Mouse (Mus musculus) embryonic fibroblast, embryonic 13.5 days (primary cell): Measurements from ENCODE around the gene Ube2s. TPM values are rescaled to one million over a fixed set of nuclear protein-coding genes. Genes with fewer than 3 reads are reported as not detected.

Source experiments
- H3K27ac ChIP-seq: 2 replicates; pipeline ENCODE4 v1.5.1; 2012; ENCODE audit warnings: low read length, control low read depth, inconsistent platforms; ENCODE audit not compliant: insufficient read depth
- H3K4me1 ChIP-seq: 2 replicates; pipeline ENCODE4 v1.6.1; 2011; ENCODE audit warnings: low read length; ENCODE audit not compliant: control insufficient read depth, insufficient read depth
- H3K4me3 ChIP-seq: 2 replicates; pipeline ENCODE4 v1.5.1; 2011; ENCODE audit warnings: mild to moderate bottlenecking, control low read depth, low read length; ENCODE audit not compliant: insufficient read depth
- CTCF ChIP-seq: IDR thresholded peaks from 2 replicates; pipeline ENCODE4 v1.5.1; 2011; ENCODE audit warnings: mild to moderate bottlenecking, control low read depth, low read length, moderate library complexity, borderline replicate concordance; ENCODE audit not compliant: insufficient read depth
- POLR2A ChIP-seq: IDR thresholded peaks from 2 replicates; pipeline ENCODE4 v1.6.1; 2011; ENCODE audit warnings: low read depth, mild to moderate bottlenecking, control low read depth, low read length, moderate library complexity
- polyA plus RNA-seq: library from polyadenylated mRNA; stranded (reverse); fragments of >200 nt; gene quantifications from 2 replicates; pipeline ENCODE4 v1.2.4, GENCODE M21; 2011; ENCODE audit warnings: low read depth; ENCODE audit not compliant: missing spikeins, insufficient read length

Gene Ube2s
- polyA plus RNA-seq, 1 experiment, result 191 TPM

DNA sequence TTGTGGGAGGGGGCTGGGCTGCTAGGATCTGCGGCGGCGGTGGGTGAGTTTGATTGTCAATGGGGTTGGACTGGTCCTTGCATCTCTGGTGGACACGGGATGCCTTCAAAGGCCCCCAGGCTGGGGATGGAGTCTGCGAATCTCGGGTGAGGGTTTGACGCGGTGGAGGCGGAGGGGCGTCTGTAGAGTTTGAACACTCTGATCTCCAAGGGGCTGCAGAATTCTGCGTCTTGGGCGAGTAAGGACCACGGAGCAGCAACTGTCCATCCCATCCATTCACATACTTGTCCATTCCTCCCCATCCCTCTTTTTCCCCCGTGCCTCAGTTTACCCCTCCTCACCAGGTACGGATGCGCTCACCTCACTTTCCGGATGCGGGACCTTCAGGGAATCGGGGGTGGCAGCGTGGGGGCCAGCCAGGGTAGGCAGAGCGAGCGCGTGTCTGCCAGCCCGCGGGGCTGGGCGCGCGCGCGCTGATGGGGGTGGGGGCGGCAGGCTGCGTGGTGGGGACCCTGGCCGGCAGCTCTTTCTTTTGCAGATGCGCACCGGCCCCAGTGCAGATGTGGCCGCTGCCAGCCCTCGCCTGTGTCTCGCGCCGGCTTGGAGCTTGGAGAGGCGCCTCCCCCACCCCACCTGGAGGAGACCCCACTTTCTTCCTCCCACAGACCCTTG is 32.0 kb upstream of the Ube2s start, which contains the start of gene Shisa7:
Gene Shisa7, minus strand, starts transcription at position 452 of the 672 bp plus-strand sequence.
- TF ChIP-seq CTCF (no peak), POLR2A (no peak)
- no peak within 1 kb of the TSS for H3K27ac ChIP-seq
- no peaks in the 10 kb centered on the region for H3K4me1 ChIP-seq
- H3K4me3 ChIP-seq, result no peak within 1 kb of the TSS

DNA sequence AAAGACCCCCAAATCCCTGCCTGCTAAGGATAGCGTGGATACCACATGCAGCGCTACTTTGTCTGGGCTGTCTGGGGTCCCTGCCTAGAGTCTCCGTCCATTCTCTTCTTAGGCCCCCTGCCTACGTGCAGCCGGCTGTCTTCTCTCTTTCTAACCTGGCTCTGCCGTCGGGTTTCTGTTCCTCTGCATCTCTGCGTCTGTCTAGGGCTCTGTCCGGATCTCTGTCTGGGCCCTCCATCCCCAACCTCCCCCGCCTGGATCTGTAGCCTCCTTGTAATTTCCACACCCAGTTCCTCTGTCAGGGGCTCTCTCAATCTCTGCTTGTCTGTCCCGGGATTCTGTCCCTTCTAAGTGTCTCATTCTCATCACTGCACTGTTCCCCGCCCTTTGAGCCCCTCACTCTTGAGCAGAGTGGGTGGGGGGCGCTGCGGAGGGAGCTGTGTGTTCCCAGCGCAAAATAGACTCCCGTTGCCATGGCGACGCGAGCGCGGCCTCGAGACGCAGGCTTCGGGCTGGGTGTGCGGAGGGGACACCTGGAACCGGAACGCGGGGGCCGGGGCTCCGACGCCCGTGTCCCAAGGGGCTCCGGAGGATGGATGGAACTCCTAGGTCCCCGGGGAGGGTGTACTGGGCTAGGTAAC is 31.3 kb upstream of the Ube2s start:
- no peaks in the 10 kb centered on the region for H3K4me1 ChIP-seq
- no peak overlapping the region for H3K27ac ChIP-seq
- H3K4me3 ChIP-seq, result no peak overlapping the region
- TF ChIP-seq CTCF (no peak), POLR2A (no peak)

DNA sequence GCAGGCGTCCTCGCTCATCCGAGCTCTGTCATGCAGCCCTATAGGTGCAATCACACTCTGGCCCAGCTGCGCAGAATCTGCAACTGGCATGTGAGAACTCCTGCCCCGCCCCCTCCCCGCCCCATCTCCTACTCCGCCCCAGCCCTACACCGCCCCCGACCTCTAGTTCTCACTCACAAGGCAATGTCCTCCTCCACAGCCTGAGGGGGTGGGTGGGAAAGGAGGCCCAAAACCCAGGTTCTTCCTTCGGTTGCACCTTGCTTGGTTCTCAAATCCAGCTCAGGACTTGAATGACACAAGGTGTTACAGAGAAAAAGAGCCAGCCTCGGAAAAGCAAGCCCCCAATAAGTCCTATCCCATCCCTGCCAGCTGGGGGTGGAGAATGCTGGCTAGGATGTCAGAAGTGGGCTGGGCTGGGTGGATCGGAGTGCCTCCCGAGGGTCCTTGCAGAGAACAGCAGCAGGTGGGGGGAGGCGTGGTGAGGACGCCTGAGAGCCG is 30.3 kb upstream of the Ube2s start:
- TF ChIP-seq CTCF, result no peak
- no peak for TF ChIP-seq POLR2A
- Histone ChIP-seq H3K27ac (no peak overlapping the region), H3K4me1 (no peaks in the 10 kb centered on the region), H3K4me3 (no peak overlapping the region)

DNA sequence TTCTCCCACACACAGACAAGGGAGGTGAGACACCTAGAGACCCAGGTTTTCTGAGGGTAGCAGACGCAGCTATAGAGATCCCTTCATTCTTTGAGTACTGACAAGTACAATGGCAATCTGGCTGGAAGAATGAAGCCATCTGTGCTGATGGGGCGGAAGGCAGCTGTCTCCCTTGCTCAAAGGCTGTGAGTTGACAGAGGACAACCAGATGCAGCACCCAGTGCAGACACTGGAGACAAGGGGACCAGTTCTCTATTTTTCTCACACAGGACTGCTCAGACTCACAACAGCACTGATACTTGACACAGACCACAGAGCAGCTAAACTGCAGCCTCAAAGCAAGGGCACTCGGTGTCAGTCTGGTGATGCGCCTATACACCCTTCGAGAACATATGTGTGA is 29.7 kb upstream of the Ube2s start:
- H3K4me3 ChIP-seq, result no peak overlapping the region
- H3K27ac ChIP-seq, result no peak overlapping the region
- H3K4me1 ChIP-seq, result no peaks in the 10 kb centered on the region
- TF ChIP-seq POLR2A (no peak), CTCF (no peak)

DNA sequence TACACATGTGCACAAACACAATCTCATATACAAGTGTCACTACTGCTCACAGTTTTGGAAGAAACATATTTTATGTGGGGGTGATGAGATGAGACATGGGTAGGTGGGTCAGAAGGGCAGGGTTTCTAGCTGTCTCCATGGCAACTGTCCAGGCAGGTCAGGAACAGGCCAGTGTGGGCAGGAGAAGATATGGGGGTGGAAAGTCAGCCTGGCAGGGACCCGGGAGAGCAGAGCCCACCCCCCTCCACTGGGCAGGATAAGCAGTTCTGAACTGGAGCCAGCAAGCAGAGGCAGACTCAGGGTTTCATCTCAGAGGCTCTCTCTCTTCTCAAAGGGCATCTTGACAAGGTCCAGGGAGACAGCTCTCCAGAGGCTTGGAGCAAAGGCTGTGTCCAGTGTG is 25.2 kb upstream of the Ube2s start:
- Histone ChIP-seq H3K4me3 (no peak overlapping the region), H3K27ac (no peak overlapping the region), H3K4me1 (no peaks in the 10 kb centered on the region)
- TF ChIP-seq POLR2A (no peak), CTCF (no peak)

DNA sequence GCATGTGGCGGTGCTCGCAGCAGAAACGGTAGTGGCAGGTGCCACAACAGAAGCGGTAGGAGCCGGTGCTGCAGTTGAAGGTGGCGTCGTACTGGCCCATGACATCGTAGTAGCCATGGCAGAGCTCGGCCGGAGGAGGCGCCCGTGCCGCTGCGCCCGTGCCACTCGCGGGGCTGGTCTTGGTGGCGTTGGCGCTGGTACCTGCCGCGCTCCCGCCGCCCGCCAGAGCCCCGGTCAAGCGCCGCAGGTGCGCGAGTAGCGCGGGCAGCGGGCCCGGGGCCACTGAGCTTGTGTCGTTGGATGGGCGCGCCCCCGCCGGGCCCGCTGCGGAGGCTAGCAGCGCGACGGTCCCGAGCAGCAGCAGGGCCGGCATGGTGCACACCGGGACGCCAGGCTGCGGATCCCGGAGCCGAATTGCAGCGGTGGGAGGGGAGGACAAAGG is 24.0 kb upstream of the Ube2s start:
- Histone ChIP-seq H3K27ac (no peak overlapping the region), H3K4me3 (no peak overlapping the region), H3K4me1 (no peaks in the 10 kb centered on the region)
- TF ChIP-seq CTCF, result peak; percentile 45; the same call in 1 of the 2 replicates
- TF ChIP-seq POLR2A, result no peak

DNA sequence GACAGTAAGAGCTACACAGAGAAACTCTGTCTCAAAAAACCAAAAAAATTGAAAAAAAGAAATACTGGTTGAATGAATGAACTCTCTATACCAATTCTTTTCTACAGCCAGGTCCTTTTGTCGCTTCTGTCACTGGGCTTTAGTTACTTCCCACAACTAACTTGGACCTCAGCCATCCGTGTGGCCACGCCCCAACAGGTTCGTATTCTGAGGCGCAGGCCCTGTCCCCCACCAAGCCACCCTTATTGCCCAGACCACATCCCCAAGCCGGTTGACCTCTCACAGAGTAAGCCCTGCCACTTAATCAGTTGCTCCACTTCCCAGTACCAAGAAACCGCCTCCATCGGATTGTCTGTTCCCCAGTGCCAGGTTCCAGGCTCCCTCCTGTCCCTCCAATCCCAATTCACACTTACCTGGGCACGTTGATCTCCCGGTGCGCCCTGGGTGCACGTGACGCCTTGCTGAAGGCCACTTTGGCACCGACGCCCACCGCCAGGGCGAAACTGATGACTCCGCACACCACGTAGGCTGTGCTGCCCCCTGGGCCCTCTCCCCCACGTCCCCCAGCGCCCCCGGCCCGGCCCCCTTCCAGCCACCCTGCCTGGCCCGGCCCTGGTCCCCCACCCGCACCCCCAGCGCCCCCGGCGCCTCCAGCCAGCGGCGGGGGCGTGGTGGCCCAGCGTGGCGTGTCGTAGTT is 23.4 kb upstream of the Ube2s start:
- Histone ChIP-seq H3K4me1 (no peaks in the 10 kb centered on the region), H3K4me3 (no peak overlapping the region), H3K27ac (no peak overlapping the region)
- TF ChIP-seq CTCF (no peak), POLR2A (no peak)

DNA sequence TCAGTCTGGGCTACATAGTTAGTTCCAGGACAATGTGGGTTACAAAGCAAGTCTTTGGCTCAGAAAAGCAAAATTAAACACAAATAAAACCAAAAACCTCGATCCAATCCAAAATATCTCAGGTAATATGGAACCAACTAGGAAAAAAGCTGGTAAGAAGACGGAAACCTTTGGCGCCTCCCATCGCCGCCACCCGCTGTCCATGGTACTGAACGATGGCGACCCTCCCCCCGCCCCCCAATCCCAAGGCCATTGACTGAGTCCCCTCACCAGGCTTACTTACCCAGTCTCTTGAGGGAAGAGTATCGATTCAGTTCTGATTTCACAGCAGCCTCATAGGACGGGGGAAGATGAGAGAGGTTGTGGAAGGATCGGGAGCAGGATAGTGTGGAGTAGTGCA is 18.1 kb upstream of the Ube2s start:
- Histone ChIP-seq H3K27ac (no peak overlapping the region), H3K4me3 (no peak overlapping the region), H3K4me1 (no peaks in the 10 kb centered on the region)
- TF ChIP-seq CTCF, result no peak
- TF ChIP-seq POLR2A, result no peak

DNA sequence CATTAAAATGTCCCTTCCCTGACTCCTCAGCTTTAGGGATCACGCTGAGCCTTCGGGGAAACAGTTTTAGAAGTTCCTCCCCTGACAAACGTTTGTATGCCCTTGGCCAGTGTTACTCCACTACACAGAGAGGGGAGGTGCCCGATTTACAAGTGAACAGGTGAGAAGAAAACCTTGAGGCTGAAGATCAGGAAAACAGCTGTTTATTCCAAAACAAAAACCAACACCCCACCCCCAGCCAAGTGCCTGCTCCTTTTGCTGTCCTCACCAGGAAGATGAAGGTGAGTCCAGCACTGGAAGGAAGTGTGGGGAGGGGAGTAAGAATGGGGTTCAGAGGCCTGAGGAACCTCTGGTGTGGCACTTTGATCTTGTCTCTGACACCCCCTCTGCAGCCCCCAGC is 13.0 kb upstream of the Ube2s start:
- Histone ChIP-seq H3K4me1 (no peaks in the 10 kb centered on the region), H3K4me3 (no peak overlapping the region), H3K27ac (no peak overlapping the region)
- TF ChIP-seq POLR2A (no peak), CTCF (no peak)
